Mouse (Mus musculus): ENCODE measurements around the gene Dock9. TPM values are rescaled to one million over a fixed set of nuclear protein-coding genes. Genes with fewer than 3 reads are reported as not detected.

Gene Dock9
- polyA plus RNA-seq, 1 experiment from 2014 or later: 6.0 TPM

GRCm38 (mm10) chr14:121614461-121615170 lies 183.0 kb downstream of the Dock9 start:
- Histone ChIP-seq H3K27me3 (ENCODE audit: control insufficient read depth, insufficient read depth, low read length) (no peaks in the 10 kb centered on the region), H3K27ac (ENCODE audit: low read depth, low read length) (no peak overlapping the region), H3K36me3 (ENCODE audit: control insufficient read depth, insufficient read depth, low read length) (no peaks in the 10 kb centered on the region), H3K9ac (ENCODE audit: low read depth, low read length) (no peak overlapping the region), H3K4me2 (replicated peaks; ENCODE audit: low read depth, low read length) (no peak overlapping the region), H3K4me1 (replicated peaks; ENCODE audit: control insufficient read depth, insufficient read depth, low read length) (no peaks in the 10 kb centered on the region), H3K9me3 (ENCODE audit: control insufficient read depth, low read length) (no peaks in the 10 kb centered on the region), H3K4me3 (ENCODE audit: low read depth, low read length) (no peak overlapping the region)
- no peak for DNase-seq (ENCODE audit: low spot score)
- WGBS: 86% methylated on average over 6 of the region's 6 CpGs
- no peak for ATAC-seq (ENCODE audit: low FRiP score)

- no peak for DNase-seq (ENCODE audit: low spot score)
- Histone ChIP-seq H3K36me3 (ENCODE audit: control insufficient read depth, insufficient read depth, low read length) (no peaks in the 10 kb centered on the region), H3K9ac (ENCODE audit: low read depth, low read length) (no peak overlapping the region), H3K27ac (ENCODE audit: low read depth, low read length) (no peak overlapping the region), H3K4me1 (replicated peaks; ENCODE audit: control insufficient read depth, insufficient read depth, low read length) (no peaks in the 10 kb centered on the region), H3K4me2 (replicated peaks; ENCODE audit: low read depth, low read length) (no peak overlapping the region), H3K27me3 (ENCODE audit: control insufficient read depth, insufficient read depth, low read length) (no peaks in the 10 kb centered on the region), H3K4me3 (ENCODE audit: low read depth, low read length) (no peak overlapping the region), H3K9me3 (ENCODE audit: control insufficient read depth, low read length) (no peaks in the 10 kb centered on the region)
- no peak for ATAC-seq (ENCODE audit: low FRiP score)
- 86% methylated on average over 3 of the region's 3 CpGs for WGBS
Measured at GRCm38 (mm10) chr14:121613490-121613889, 184.1 kb downstream of the Dock9 start.

GRCm38 (mm10) chr14:121612926-121613325 lies 184.7 kb downstream of the Dock9 start:
- 89% methylated on average over 4 of the region's 4 CpGs for WGBS
- no peak for DNase-seq (ENCODE audit: low spot score)
- no peak for ATAC-seq (ENCODE audit: low FRiP score)
- no peaks in the 10 kb centered on the region for H3K27me3 ChIP-seq (ENCODE audit: control insufficient read depth, insufficient read depth, low read length)
- no peak overlapping the region for H3K4me2 ChIP-seq (replicated peaks; ENCODE audit: low read depth, low read length)
- H3K9me3 ChIP-seq (ENCODE audit: control insufficient read depth, low read length): no peaks in the 10 kb centered on the region
- no peaks in the 10 kb centered on the region for H3K36me3 ChIP-seq (ENCODE audit: control insufficient read depth, insufficient read depth, low read length)
- no peak overlapping the region for H3K9ac ChIP-seq (ENCODE audit: low read depth, low read length)
- H3K27ac ChIP-seq (ENCODE audit: low read depth, low read length): no peak overlapping the region
- no peaks in the 10 kb centered on the region for H3K4me1 ChIP-seq (replicated peaks; ENCODE audit: control insufficient read depth, insufficient read depth, low read length)
- H3K4me3 ChIP-seq (ENCODE audit: low read depth, low read length): no peak overlapping the region

GRCm38 (mm10) chr14:121611533-121611932 lies 186.1 kb downstream of the Dock9 start:
- H3K4me3 ChIP-seq (ENCODE audit: low read depth, low read length): no peak overlapping the region
- 71% methylated on average over 4 of the region's 4 CpGs for WGBS
- H3K9me3 ChIP-seq (ENCODE audit: control insufficient read depth, low read length): no peaks in the 10 kb centered on the region
- no peaks in the 10 kb centered on the region for H3K36me3 ChIP-seq (ENCODE audit: control insufficient read depth, insufficient read depth, low read length)
- H3K4me2 ChIP-seq (replicated peaks; ENCODE audit: low read depth, low read length): no peak overlapping the region
- H3K4me1 ChIP-seq (replicated peaks; ENCODE audit: control insufficient read depth, insufficient read depth, low read length): no peaks in the 10 kb centered on the region
- no peak overlapping the region for H3K27ac ChIP-seq (ENCODE audit: low read depth, low read length)
- H3K27me3 ChIP-seq (ENCODE audit: control insufficient read depth, insufficient read depth, low read length): no peaks in the 10 kb centered on the region
- DNase-seq (ENCODE audit: low spot score): no peak
- no peak for ATAC-seq (ENCODE audit: low FRiP score)
- H3K9ac ChIP-seq (ENCODE audit: low read depth, low read length): no peak overlapping the region

- H3K36me3 ChIP-seq (ENCODE audit: control insufficient read depth, insufficient read depth, low read length): no peaks in the 10 kb centered on the region
- 93% methylated on average over 4 of the region's 4 CpGs for WGBS
- H3K4me1 ChIP-seq (replicated peaks; ENCODE audit: control insufficient read depth, insufficient read depth, low read length): no peaks in the 10 kb centered on the region
- DNase-seq (ENCODE audit: low spot score) (no peak), ATAC-seq (ENCODE audit: low FRiP score) (no peak)
- no peak overlapping the region for H3K9ac ChIP-seq (ENCODE audit: low read depth, low read length)
- no peaks in the 10 kb centered on the region for H3K9me3 ChIP-seq (ENCODE audit: control insufficient read depth, low read length)
- H3K27me3 ChIP-seq (ENCODE audit: control insufficient read depth, insufficient read depth, low read length): no peaks in the 10 kb centered on the region
- H3K4me3 ChIP-seq (ENCODE audit: low read depth, low read length): no peak overlapping the region
- no peak overlapping the region for H3K27ac ChIP-seq (ENCODE audit: low read depth, low read length)
- H3K4me2 ChIP-seq (replicated peaks; ENCODE audit: low read depth, low read length): no peak overlapping the region
Measured at GRCm38 (mm10) chr14:121611098-121611497, 186.5 kb downstream of the Dock9 start.

- Histone ChIP-seq H3K4me3 (ENCODE audit: low read depth, low read length) (no peak overlapping the region), H3K4me1 (replicated peaks; ENCODE audit: control insufficient read depth, insufficient read depth, low read length) (no peaks in the 10 kb centered on the region), H3K9ac (ENCODE audit: low read depth, low read length) (no peak overlapping the region), H3K9me3 (ENCODE audit: control insufficient read depth, low read length) (no peaks in the 10 kb centered on the region), H3K27ac (ENCODE audit: low read depth, low read length) (no peak overlapping the region), H3K36me3 (ENCODE audit: control insufficient read depth, insufficient read depth, low read length) (no peaks in the 10 kb centered on the region), H3K27me3 (ENCODE audit: control insufficient read depth, insufficient read depth, low read length) (no peaks in the 10 kb centered on the region), H3K4me2 (replicated peaks; ENCODE audit: low read depth, low read length) (no peak overlapping the region)
- ATAC-seq (ENCODE audit: low FRiP score): no peak
- 17% methylated on average over 5 of the region's 5 CpGs for WGBS
- no peak for DNase-seq (ENCODE audit: low spot score)
Measured at GRCm38 (mm10) chr14:121608522-121608921, 189.1 kb downstream of the Dock9 start.

GRCm38 (mm10) chr14:121606433-121606832 lies 191.2 kb downstream of the Dock9 start:
- 86% methylated on average over 7 of the region's 7 CpGs for WGBS
- H3K4me3 ChIP-seq (ENCODE audit: low read depth, low read length): no peak overlapping the region
- no peak overlapping the region for H3K9ac ChIP-seq (ENCODE audit: low read depth, low read length)
- H3K27ac ChIP-seq (ENCODE audit: low read depth, low read length): no peak overlapping the region
- ATAC-seq (ENCODE audit: low FRiP score) (no peak), DNase-seq (ENCODE audit: low spot score) (no peak)
- no peaks in the 10 kb centered on the region for H3K27me3 ChIP-seq (ENCODE audit: control insufficient read depth, insufficient read depth, low read length)
- H3K9me3 ChIP-seq (ENCODE audit: control insufficient read depth, low read length): no peaks in the 10 kb centered on the region
- no peaks in the 10 kb centered on the region for H3K4me1 ChIP-seq (replicated peaks; ENCODE audit: control insufficient read depth, insufficient read depth, low read length)
- H3K4me2 ChIP-seq (replicated peaks; ENCODE audit: low read depth, low read length): no peak overlapping the region
- no peaks in the 10 kb centered on the region for H3K36me3 ChIP-seq (ENCODE audit: control insufficient read depth, insufficient read depth, low read length)

GRCm38 (mm10) chr14:121605260-121605659 lies 192.4 kb downstream of the Dock9 start:
- Histone ChIP-seq H3K9ac (ENCODE audit: low read depth, low read length) (no peak overlapping the region), H3K4me3 (ENCODE audit: low read depth, low read length) (no peak overlapping the region), H3K4me1 (replicated peaks; ENCODE audit: control insufficient read depth, insufficient read depth, low read length) (no peaks in the 10 kb centered on the region), H3K36me3 (ENCODE audit: control insufficient read depth, insufficient read depth, low read length) (no peaks in the 10 kb centered on the region), H3K27ac (ENCODE audit: low read depth, low read length) (no peak overlapping the region), H3K27me3 (ENCODE audit: control insufficient read depth, insufficient read depth, low read length) (no peaks in the 10 kb centered on the region), H3K4me2 (replicated peaks; ENCODE audit: low read depth, low read length) (no peak overlapping the region), H3K9me3 (ENCODE audit: control insufficient read depth, low read length) (no peaks in the 10 kb centered on the region)
- 88% methylated on average over 7 of the region's 7 CpGs for WGBS
- DNase-seq (ENCODE audit: low spot score): no peak
- ATAC-seq (ENCODE audit: low FRiP score): no peak

- Histone ChIP-seq H3K36me3 (ENCODE audit: control insufficient read depth, insufficient read depth, low read length) (no peaks in the 10 kb centered on the region), H3K27ac (ENCODE audit: low read depth, low read length) (no peak overlapping the region), H3K9ac (ENCODE audit: low read depth, low read length) (no peak overlapping the region), H3K9me3 (ENCODE audit: control insufficient read depth, low read length) (no peaks in the 10 kb centered on the region), H3K27me3 (ENCODE audit: control insufficient read depth, insufficient read depth, low read length) (no peaks in the 10 kb centered on the region), H3K4me1 (replicated peaks; ENCODE audit: control insufficient read depth, insufficient read depth, low read length) (no peaks in the 10 kb centered on the region), H3K4me2 (replicated peaks; ENCODE audit: low read depth, low read length) (no peak overlapping the region), H3K4me3 (ENCODE audit: low read depth, low read length) (no peak overlapping the region)
- ATAC-seq (ENCODE audit: low FRiP score) (no peak), DNase-seq (ENCODE audit: low spot score) (no peak)
- WGBS: 84% methylated on average over 4 of the region's 4 CpGs
Measured at GRCm38 (mm10) chr14:121604565-121604964, 193.1 kb downstream of the Dock9 start.
